Mouse (Mus musculus): ENCODE results near the gene Sept11.
A peak's percentile ranks its signal among the peaks of the same experiment; 100 is the strongest.

Sept11 gene

GRCm38 (mm10) chr5:93092857-93093622 lies at the start of gene Sept11:
TSS of gene Sept11 (plus strand) at chr5:93093437.
- peak; percentile 89 for DNase-seq (ENCODE audit: low read depth, low spot score)

- DNase-seq (ENCODE audit: low read depth, low spot score): no peak
Measured at GRCm38 (mm10) chr5:93043688-93044583, 49.3 kb upstream of the Sept11 start.

GRCm38 (mm10) chr5:93044584-93045370 lies 48.5 kb upstream of the Sept11 start, which contains the start of gene Sowahb:
TSS of gene Sowahb (minus strand) at chr5:93045022.
- DNase-seq (ENCODE audit: low read depth, low spot score): no peak

- no peak for DNase-seq (ENCODE audit: low read depth, low spot score)
Measured at GRCm38 (mm10) chr5:93045371-93045714, 47.9 kb upstream of the Sept11 start.

- no peak for DNase-seq (ENCODE audit: low read depth, low spot score)
Measured at GRCm38 (mm10) chr5:93046306-93046845, 46.9 kb upstream of the Sept11 start.

- no peak for DNase-seq (ENCODE audit: low read depth, low spot score)
Measured at GRCm38 (mm10) chr5:93048481-93049240, 44.6 kb upstream of the Sept11 start.

- no peak for DNase-seq (ENCODE audit: low read depth, low spot score)
Measured at GRCm38 (mm10) chr5:93049971-93050370, 43.3 kb upstream of the Sept11 start.

GRCm38 (mm10) chr5:93051041-93051440 lies 42.2 kb upstream of the Sept11 start:
- DNase-seq (ENCODE audit: low read depth, low spot score): no peak

- no peak for DNase-seq (ENCODE audit: low read depth, low spot score)
Measured at GRCm38 (mm10) chr5:93051951-93052350, 41.3 kb upstream of the Sept11 start.

- DNase-seq (ENCODE audit: low read depth, low spot score): no peak
Measured at GRCm38 (mm10) chr5:93053606-93054397, 39.4 kb upstream of the Sept11 start.

GRCm38 (mm10) chr5:93060865-93061264 lies 32.4 kb upstream of the Sept11 start:
- DNase-seq (ENCODE audit: low read depth, low spot score): no peak

GRCm38 (mm10) chr5:93077661-93078323 lies 15.4 kb upstream of the Sept11 start:
- DNase-seq (ENCODE audit: low read depth, low spot score): no peak

GRCm38 (mm10) chr5:93079596-93079995 lies 13.6 kb upstream of the Sept11 start:
- no peak for DNase-seq (ENCODE audit: low read depth, low spot score)

GRCm38 (mm10) chr5:93085015-93085598 lies 8.1 kb upstream of the Sept11 start:
- DNase-seq (ENCODE audit: low read depth, low spot score): no peak

- DNase-seq (ENCODE audit: low read depth, low spot score): no peak
Measured at GRCm38 (mm10) chr5:93085900-93086299, 7.3 kb upstream of the Sept11 start.

GRCm38 (mm10) chr5:93091266-93091665 lies 2.0 kb upstream of the Sept11 start:
- no peak for DNase-seq (ENCODE audit: low read depth, low spot score)

- DNase-seq (ENCODE audit: low read depth, low spot score): peak; percentile 39
Measured at GRCm38 (mm10) chr5:93092147-93092781, 973 bp upstream of the Sept11 start.

All from forelimb bud, embryonic 11.5 days (tissue).